Mouse (Mus musculus) neutrophil, adult 59 days (primary cell): ENCODE measurements around the gene Pdx1. TPM values are rescaled to one million over a fixed set of nuclear protein-coding genes. Genes with fewer than 3 reads are reported as not detected.

Experiments
- total RNA-seq, 2 experiments: library from RNA; stranded (reverse); gene quantifications; 1 replicate in 1 of 2; 2 replicates in 1 of 2; pipeline ENCODE4 v1.2.4; 2023

Gene Pdx1
- total RNA-seq: not detected

GRCm38 (mm10) chr5:147269926-147270672 lies at the start of gene Pdx1:
Pdx1 (plus strand) TSS chr5:147269959.

DNA sequence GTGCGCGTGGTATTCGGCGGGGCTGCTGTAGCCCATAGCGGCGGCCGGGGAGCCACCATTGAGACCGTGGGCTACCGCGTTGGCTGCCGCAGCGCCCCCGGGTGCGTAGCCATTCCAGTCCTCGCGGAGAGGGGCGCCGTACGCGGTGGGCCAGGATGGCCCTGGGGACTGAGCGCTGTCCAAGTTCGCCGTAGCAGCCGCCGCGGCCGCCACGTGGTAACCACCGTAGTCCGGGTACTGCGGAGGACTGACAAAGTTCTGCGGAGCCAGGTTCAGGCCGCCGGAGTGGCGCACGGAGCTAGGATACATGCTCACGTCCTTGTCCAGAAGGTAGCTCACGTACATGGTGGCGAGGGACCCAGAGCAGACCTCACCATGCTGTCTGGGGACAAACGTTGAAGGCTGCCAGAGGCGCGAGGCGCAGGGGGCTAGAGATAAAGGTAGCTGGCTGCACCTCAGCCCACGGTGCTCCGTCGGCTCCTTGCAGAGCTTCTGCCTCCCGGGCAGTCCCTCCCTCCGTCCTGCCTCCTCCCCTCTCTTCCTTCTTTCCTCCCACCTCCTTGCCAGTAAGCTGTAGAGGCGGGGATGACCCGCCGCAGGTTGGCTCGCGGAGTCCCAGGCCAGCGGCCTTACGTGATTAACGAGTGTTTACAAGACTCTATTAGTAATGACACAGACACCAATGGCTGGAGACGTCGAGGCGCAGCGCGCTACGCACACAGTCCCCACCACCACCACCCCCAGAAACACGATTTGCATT lies 37.1 kb downstream of the Pdx1 start, which contains the start of gene Cdx2:
Cdx2 (minus strand) TSS at position 633 of the 760 bp plus-strand sequence.

DNA sequence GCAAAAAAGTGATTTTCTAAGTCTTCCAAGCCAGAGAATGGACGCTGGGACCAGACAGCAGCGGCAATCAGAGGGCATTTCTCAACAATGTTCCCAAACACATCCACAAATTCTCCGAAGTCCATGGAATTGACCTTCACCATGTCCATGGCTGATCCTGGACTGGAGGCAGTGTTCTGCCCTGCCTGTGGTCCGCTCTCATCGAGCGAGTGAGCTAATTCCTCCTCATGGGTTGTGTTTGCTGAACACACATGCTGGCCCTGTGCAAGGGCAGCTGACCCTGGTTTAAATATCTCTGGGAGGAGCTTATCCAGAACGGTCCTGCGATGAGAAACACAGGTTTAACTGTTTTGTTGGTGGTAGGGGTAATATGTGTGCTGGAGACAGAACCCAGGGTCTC lies 52.4 kb downstream of the Pdx1 start, which contains the start of gene Urad:
Urad (minus strand) TSS at position 258 of the 400 bp plus-strand sequence.

Other genes starting within 250 kb of the Pdx1 start
- 1 to 10 TPM; 4.3 to 4.7 TPM for gene Lnx2, start 193.4 kb upstream of the Pdx1 start, total RNA-seq
- gene Polr1d, start 192.9 kb upstream of the Pdx1 start, total RNA-seq: 10 to 100 TPM; 60.7 to 62.1 TPM
- not detected for gene Gsx1, start 81.3 kb upstream of the Pdx1 start, total RNA-seq
- not detected for gene Cdx2, start 37.3 kb downstream of the Pdx1 start, total RNA-seq
- gene Urad, start 52.5 kb downstream of the Pdx1 start, total RNA-seq: not detected
- 1 to 10 TPM; 4.4 to 5.1 TPM for gene Flt3, start 130.5 kb downstream of the Pdx1 start, total RNA-seq
- gene Pan3, start 160.2 kb downstream of the Pdx1 start, total RNA-seq: 100 to 1,000 TPM; 162 to 164 TPM